Mouse (Mus musculus) stomach, postnatal 0 days (tissue): Measurements from ENCODE around the gene C8g.

Source experiments
- CTCF ChIP-seq: IDR thresholded peaks from 2 replicates; pipeline ENCODE4 v1.5.1; 2016; ENCODE audit warnings: antibody characterized with exemption, low read depth, mild to moderate bottlenecking, moderate library complexity
- EP300 ChIP-seq: optimal IDR thresholded peaks from 2 replicates; pipeline ENCODE3; 2016; ENCODE audit warnings: antibody characterized with exemption

DNA sequence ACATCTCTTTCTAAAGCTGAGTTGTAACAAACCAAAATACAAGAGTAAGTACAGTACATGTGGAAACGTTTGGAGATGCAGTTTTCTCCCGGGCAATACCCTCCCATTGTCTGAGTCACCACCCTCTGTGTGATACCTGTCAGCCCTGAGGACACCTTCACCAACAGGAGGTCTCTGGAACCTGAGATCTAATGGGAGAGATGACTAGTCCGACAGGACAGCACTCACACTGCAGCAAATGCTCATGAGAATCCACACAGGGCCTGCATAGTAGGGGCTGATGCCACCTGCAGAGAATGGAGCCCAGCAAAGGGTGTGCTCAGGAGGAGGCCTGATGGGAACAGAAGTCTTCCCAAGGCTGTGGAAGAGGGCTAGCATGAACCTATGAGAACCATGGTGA lies 40.1 kb downstream of the C8g start:
- no peak for TF ChIP-seq EP300
- TF ChIP-seq CTCF, result no peak
